Mouse (Mus musculus) MEL-GATA-1-ER (cell line): ENCODE measurements around the gene Agl.

Source experiments
- DNase-seq: peaks from one replicate; pipeline ENCODE4 v3.0.0-alpha.2; 2012; ENCODE audit warnings: low read depth; ENCODE audit errors: extremely low read depth

The Agl gene

DNA sequence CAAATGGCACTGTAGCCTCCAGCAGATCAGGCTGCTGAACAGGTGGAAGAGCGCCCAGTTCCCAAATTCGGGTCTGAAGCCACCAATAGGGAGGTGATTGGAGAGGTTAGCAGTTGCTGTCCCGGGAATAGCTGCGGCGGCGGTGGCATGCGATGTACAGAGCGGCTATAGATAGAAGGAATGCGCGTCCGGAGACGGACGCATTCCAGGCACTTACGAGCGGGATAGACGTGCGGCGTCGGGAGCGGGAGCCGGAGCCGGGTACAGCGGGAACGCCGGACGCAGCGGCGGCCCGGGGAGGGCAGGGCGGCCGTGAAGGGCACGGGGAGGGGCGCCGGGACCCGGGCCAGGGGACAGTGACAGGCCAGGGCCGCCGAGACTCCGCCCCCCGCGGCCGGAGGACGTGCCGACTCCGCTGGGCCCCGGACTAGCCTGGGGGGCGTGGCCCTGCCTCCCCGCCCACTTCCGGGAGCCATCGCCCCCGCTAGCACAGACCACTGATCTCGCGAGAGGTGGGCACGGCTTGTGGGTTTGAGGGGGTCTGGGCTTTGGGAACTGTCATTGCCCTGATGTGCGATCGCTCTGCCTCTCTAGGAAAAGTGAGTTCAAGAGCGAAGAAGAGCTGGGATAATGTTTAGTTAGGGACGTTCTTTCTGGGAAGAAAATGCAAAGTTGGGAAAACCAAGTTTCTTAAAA is at the start of gene Agl:
Agl (minus strand) TSS at position 356 of the 696 bp plus-strand sequence.
- peak; percentile 92 for DNase-seq

DNA sequence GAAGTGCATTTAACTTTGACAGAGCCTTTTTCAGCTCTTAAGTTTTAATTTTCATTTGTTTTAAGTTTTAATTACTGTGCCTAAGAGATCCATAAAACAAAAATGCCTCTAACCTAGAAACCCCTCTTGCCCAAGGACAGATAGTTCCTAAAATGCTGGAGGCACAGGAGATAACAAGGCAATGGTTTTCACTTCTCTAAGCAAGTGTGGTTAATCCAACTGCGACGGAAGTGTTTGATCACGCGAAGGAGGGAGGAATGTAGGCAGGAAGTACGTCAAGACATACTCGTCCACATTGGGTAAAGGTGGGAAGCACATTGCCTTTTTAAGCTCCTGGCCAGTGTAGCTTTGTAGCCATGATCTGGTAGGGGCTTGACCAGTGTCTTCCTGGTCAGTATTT is 49.6 kb upstream of the Agl start:
- peak; percentile 80 for DNase-seq

DNA sequence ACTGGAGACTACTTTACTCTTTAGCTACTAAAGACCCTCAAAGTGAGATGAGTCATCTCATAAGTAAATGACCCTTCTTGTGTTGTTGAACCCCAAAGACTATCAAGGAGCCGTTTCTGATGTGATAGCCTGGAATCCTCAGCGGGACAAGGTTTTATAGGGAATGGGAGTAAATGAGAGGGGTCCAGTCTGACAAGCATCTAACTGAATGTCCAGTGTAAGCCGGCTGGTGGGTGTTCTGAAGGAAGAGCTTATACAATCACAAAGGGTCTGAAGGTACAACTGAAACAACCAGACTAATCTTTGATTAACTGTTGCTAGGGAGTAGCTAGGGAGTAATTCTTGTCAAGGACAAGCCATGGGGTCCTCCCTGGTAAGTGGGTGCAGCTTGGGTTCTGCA is 44.5 kb upstream of the Agl start:
- DNase-seq, result no peak

DNA sequence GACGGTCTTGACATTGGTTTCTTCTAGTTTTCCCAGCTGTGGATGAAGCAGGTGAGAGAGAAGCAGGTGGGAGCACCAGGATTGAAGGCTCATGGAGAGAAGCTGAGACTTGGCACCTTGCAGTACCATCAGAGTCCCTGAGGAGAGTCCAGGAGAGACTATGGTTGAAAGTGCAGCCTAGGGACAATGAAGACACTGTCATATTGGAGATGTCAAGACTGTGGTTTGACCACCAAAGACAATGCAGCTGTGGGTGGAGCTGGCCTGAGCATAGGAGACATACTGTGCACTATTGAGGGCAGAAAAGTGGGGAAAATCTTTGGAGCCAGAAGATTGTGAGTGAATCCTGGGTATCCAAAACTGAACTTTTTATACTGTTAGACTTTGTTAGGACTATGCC is 42.4 kb upstream of the Agl start:
- DNase-seq, result no peak

DNA sequence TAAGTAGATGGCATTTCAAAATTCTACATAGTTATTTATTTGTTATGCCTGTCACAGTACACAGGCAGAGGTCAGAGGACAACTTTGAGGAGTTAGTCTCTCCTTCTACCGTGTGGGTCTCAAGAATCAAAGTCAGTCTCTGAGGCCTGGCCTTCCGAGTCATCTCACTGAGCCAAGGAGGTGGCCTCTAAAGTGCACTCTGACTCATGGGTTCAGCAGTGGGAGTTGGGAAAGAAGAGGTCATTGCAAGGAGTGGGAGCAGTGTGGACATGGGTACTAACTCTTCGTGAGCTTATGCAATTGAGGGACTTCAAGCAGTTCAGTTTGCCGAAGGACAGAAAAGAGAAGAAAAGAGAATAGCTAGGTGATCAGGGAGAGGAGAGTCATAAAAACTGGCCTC is 41.0 kb upstream of the Agl start:
- no peak for DNase-seq

DNA sequence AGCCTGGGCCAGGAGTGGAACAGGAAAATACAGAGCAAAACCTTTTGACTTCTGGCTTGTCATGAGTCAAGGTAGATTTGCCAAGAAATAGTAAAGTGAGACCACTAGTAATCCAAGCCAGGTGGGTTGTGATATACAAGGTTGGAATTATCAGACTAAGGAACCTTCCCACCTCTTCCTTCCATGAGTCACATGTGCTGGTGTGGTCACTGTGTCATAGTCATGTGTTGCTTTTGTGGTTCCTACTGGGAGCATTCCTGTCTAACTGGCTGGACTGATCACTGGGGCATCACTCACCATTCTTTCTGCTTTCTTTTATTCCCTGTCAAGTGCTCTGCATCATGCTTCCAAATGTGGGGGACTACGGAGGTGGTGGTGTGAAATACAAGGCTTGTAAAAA is 40.1 kb upstream of the Agl start:
- no peak for DNase-seq

DNA sequence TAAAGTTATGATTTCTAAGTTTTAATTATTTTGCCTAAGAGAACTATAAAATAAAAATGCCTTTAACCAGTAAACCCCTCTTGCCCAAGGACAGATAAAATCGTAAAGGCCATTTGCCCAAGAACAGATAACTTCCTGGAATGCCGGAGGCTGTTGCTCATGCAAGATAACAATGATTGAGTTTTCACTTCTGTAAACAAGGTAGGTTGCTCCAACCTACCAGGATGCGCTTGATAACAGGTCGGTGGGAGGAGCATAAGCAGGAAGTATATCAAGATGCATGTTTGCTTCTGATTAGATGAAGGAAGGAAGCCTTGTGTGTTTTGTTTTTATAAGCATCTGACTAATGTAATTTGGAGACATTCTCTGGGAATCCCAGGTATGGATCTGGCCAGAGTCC is 38.1 kb upstream of the Agl start:
- no peak for DNase-seq

DNA sequence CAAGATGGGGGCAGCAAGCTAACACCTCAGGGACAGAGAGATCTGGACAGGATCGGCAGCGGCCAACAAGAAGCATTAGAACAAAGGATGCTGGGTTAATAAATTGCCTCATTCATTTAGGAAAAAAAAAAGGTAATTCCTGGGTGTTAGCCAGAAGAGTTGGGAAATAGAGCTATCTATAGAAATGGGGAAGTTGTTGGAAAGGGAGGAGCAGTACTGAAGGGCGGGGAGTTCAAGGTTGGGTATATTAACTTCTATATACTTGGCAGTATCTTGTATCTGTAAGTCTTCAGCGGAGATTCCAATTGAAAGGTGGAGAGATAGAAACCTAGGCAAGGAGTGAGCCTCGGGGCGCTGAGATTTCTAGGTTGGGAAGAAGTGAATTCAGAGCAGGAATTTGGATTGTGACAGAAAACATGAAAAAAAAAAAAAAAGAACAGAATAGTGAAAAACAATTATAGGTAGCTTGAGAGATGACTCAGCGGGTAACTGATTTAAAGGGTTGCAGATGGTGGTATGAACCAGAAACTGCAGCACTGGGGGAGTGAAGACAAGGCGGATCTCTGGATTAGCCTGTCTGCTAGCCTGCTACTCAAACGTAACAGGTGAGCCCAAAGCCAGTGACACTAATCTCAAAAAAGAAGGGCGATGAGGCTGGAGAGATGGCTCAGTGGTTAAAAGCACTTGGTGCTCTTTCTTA is 37.1 kb upstream of the Agl start:
- DNase-seq, result peak; percentile 89

DNA sequence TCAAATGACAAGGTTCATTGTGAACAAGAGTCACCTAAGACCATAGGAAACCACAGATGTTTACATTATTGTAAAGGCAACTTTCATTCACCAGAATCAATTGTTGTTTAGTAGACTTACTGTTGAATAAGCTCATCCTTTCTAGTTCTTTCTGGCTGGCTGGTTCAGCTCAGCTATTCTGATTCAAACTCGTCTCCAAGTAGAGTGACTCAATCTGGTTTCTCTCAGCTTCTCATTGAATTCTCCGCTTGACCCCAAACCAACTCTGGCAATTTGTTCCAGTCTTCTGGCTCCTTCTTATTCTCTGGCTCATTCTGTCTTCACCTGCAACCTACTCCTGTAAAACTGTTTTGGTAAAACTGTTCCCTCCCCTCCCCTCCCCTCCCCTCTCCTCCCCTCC is 33.3 kb upstream of the Agl start:
- DNase-seq, result no peak

DNA sequence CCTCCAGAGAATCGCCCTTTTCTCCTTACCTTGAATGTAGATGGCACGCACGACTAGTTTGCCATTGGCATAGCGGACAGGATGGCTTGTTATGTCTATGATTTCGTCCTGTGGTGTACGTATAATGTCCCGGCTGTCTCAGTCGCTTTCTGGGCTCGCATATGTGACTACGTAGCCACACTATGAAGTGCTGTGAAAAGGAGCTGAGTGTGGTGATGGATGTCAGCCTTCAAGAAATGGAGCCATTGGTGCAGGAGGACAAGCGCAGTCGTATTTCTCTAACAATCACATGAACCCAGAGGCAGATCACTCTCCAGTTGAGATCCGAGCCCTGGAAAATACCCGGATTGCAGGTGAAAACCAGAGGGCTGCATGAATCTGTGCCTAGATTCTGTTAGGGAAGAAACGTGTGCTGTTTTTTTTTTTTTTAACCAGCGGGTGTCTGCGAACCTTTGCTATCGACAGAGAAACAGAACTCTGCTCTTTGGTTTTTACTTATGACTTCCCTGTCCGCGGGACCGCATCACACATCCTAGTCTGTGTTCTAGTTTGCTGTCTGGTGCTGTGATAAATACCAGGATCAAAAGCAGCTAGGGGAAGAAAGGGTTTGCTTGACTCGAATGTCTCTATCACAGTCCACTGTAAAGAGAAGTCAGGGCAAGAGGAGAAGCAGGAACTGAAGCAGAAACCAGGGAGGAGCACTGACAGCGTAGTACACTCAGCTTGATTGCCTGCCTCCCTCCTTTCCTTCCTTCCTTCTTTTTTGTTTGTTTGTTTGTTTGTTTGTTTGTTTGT is 28.9 kb upstream of the Agl start:
- peak; percentile 85 for DNase-seq

DNA sequence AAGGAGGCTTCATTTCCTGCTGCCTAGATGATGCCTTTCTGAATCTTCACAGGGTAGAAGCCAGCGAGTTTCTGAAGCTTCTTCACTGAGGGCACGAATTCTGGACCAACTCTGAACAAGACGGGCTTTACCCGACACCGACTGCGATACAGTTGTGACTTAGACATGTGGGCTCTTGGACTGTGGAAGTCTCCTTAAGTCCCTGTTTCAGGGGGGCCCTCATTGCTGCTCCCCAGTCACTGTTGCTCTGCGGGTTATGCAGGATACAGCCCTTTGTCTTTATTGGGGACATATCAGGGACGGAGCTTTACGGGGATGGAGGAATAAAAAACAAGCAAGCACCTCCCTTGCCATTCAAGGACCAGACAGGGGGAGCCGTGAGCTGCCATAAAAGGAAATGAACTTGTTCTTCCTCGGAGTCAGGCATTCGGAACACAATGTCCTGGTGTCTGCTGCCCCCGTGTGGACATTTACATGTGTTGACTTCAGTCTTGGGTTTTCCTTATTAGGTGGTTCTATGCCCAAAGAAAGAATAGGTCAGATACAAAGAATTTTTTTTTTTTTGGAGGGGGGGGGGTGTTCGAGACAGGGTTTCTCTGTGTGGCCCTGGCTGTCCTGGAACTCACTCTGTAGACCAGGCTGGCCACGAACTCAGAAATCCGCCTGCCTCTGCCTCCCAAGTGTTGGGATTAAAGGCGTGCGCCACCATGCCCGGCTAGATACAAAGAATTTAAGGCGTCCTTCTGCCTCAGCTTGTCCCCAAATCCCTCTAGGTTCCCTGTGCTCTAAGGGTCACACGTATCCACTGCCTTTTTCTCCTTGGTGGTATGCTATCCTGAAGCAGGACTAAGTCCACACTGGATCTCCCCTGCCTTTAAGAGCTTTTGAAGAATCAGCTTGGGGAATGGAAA is 28.1 kb upstream of the Agl start:
- peak; percentile 94 for DNase-seq

DNA sequence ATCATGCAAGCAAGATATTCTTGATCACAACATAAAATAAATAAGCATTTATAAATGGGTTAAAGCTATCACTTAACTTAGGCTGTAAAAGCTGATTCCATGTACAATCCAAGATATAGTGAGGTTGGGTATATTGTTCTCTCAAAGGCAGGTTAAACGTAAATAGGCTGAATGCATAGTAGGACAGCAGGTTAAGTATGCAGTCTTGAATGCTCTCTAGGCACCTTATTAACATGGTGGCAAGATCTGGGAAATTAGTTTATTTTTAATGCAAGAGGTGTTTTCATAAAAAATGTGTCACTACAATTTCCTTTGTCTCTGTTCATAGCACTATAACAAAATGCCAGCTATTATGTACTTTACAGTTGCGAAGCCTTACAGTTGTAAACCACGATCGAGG is 27.4 kb upstream of the Agl start:
- DNase-seq, result no peak

DNA sequence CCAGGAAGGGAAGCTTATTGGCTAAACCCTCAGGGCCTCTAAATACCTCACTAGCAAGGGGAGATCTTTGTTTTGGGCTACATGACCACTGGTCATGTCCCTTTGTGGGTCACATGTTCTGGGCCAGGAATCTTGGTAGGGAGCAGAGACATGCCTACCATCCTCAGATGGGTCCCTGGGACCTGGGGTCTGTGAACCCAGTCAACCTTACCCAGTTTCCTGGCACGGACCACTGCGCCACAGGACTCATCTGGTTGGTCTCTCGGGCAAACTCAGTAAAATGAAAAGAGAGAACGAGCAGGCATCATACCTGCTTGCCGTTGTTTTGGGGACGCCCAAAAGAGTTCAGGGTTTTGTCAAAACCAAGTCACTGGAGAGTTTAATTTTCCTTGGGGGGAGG is 26.3 kb upstream of the Agl start:
- no peak for DNase-seq

DNA sequence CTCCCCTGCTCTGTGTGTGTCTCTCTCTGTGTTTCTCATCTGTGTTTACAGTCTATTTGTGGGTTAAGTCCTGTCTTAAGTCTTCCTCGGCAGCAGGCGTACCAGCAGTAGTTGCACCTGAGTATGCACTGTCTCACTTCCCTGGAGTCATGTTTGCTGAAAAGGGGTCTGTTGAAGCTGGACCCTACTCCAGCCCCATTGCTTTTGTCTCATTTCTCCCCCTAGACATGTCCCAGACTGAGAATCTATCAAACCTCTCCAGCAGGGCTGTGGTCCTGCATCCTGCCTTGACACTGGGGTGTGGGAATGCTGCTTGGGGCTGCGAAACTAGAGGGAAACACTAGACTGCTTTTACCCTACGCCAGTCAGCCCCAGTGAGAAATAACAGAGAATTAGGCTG is 25.5 kb upstream of the Agl start:
- no peak for DNase-seq

DNA sequence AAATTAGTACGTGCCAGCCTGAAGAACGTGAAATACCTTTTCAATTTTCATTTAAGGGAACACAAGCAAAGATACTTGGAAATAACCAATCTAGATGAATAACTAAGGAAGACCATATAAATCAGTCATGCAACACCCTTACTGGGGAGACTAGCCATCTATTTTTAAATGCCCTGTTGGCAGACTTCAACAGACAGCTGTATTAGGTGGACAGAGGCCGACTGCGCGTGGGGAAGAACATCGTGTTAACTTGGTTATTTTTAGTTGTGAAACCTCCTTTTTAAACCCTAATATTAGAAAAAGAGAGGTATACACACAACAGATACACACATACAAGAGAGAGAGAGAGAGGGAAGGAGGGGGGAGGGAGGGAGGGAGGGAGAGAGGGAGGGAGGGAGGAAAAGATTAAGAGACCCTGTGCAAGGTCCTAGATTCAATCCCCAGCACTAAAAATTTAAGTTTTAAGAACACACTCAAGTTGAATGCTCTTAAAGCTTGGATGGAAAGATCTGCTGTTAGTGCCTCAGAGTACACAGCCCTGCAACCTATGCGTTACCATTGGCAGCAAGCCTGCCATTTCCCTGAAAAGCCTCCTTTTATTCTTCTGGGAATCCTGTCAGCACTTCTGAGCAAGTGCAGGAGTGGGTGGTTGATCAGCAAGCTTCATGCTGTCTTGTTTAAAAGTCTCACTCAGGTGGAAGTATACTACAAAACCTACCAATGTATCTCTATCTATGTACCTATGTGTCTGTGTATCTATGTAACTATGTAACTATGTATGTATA is 24.8 kb upstream of the Agl start:
- no peak for DNase-seq

DNA sequence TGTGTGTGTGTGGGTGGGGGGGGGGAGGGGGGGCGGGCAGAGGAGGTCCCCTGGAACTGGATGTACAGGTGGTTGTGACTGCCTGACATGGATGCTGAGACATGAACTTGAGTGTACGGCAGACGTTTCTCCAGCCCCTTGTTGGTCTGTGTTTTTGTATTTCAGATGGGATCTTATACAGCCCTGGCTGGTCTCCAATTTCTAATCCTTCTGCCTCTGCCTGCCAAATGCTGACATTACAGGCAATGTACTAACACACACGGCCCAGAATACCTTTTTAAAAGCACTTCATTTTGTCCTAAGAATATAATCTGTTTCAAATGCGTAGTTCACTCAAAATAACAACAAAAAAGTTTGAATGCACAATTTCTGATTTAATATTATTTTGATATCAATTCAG is 23.4 kb upstream of the Agl start:
- no peak for DNase-seq

DNA sequence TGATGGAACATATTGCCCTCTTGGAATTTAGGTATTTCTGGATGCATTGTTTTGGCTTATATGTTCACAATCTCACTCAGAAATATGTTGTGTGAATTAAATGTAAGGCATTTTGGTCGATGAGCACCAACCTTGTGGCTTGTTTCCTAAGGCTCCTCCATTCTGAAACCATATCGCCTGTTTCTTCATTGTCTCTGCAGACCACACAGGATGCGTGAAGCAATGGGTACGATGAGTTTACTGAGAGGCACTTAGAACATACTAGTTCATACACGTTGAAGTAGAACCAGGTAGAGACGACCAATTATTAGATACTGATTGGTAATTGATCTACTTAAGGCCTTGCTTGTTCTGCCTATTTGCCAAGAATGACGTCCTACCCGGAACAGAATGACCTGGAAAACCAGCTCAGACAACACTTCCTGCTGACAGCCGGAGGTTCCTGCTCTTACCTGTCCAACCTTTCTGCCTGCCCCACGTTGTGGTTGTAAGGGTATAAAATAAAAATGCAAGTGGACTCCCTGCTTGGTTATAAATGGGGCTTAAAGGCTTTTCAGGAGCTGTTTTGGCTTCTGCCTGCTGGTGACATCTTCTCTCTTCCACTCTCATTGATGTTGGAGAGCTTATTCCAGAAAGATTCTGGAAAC is 21.4 kb upstream of the Agl start:
- DNase-seq, result no peak

DNA sequence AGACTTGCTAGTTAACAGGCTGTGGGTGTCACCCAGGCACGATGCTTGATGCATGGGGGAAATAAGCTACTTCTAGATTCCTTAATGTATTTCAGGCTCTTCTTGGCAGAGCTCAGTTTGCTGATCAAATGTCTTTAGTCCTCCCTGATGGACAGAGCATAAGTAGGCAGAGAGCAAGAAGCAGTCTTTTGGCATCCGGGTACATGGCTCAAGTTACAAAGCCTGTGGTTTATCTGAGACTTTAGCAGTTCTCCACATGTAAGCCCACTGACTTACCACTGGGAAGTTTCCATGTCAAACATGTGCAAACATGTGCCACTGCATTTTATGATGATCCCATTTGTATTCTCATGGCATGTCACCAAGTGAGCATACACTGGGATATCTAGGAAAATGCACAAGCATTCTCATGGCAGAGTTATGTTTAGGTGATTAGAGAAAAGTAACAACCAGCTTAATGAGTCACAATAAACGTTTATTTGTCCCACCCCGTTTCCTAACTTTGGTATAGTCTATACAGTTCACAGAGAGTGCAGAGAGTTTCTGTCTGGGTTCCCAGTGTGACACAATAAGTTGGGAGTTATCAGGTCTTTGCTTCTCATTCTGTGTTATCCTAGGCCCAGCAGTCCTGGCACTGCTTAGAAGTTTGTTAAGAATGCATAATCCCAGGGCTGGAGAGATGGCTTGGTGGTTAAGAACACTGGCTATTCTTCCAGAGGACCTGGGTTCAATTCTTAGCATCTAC is 18.7 kb upstream of the Agl start:
- no peak for DNase-seq

DNA sequence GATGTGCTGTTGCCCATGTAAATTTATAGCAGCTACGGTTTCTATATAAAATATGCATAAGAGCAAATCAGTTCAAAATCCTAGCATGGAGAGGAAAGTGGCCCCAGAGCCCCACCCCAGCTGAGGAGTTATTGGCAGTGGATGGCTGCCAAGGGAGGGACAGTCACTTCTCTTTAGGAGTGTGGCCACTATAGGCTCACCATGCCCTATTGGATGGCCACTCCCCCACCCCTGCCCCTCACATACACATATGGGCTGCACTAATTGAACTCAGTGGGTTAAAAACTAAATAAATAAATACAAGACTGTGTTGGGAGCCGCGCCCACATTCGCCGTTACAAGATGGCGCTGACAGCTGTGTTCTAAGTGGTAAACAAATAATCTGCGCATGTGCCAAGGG is 9.3 kb upstream of the Agl start:
- no peak for DNase-seq
